Mouse (Mus musculus) kidney, embryonic 15.5 days (tissue): ENCODE measurements around the gene Galnt10. TPM values are rescaled to one million over a fixed set of nuclear protein-coding genes. Genes with fewer than 3 reads are reported as not detected.

ENCODE experiments used
- ATAC-seq: fragments of 200-750 bp; cut with Nextera tagmentation; replicated peaks from 2 replicates; pipeline ENCODE4 v1.8.0; 2017; ENCODE audit warnings: moderate TSS enrichment; ENCODE audit not compliant: low FRiP score
- H3K27ac ChIP-seq: fragments of 300-500 bp; sonication (generic); 2 replicates; pipeline ENCODE4 v1.5.1; 2015; ENCODE audit warnings: mild to moderate bottlenecking, inconsistent platforms
- H3K27me3 ChIP-seq: fragments of 300-500 bp; sonication (generic); 2 replicates; pipeline ENCODE4 v1.6.1; 2015; ENCODE audit warnings: inconsistent platforms
- H3K36me3 ChIP-seq: fragments of 300-500 bp; sonication (generic); 2 replicates; pipeline ENCODE4 v1.6.1; 2015; ENCODE audit warnings: inconsistent platforms
- H3K4me1 ChIP-seq: fragments of 300-500 bp; sonication (generic); 2 replicates; pipeline ENCODE4 v1.6.1; 2015; ENCODE audit warnings: inconsistent platforms
- H3K4me2 ChIP-seq: fragments of 300-500 bp; sonication (generic); 2 replicates; pipeline ENCODE4 v1.6.1; 2015; ENCODE audit warnings: moderate library complexity, mild to moderate bottlenecking, inconsistent platforms
- H3K4me3 ChIP-seq: fragments of 300-500 bp; sonication (generic); replicated peaks from 2 replicates; pipeline ENCODE4 v1.5.1; 2015; ENCODE audit warnings: mild to moderate bottlenecking, inconsistent platforms
- H3K9ac ChIP-seq: fragments of 300-500 bp; sonication (generic); 2 replicates; pipeline ENCODE4 v1.6.1; 2015; ENCODE audit warnings: mild to moderate bottlenecking, inconsistent platforms
- H3K9me3 ChIP-seq: fragments of 300-500 bp; sonication (generic); replicated peaks from 2 replicates; pipeline ENCODE4 v1.6.1; 2016; ENCODE audit warnings: inconsistent platforms
- WGBS: fragments of 180-500 bp; shearing (Covaris S2); methylation state at CpG from one replicate; pipeline ENCODE4 v1.1.7; 2015; ENCODE audit warnings: mixed read lengths; 5-methylcytosine and 5-hydroxymethylcytosine counted together
- polyA plus RNA-seq: library from polyadenylated mRNA; unstranded; fragments of >200 nt; fragmentation: Nextera tagmentation; extraction: Ambion mirVana; gene quantifications from 2 replicates; pipeline ENCODE4 v1.2.1, GENCODE M21; 2015

Gene Galnt10
- polyA plus RNA-seq, 1 experiment from 2014 or later = 23.6 TPM

- H3K4me1 ChIP-seq = peaks cover 33% of the 10 kb centered on the region
- 7% methylated on average over 9 of the region's 9 CpGs for WGBS
- H3K4me2 ChIP-seq = peak overlapping the region; percentile 43; the same call in 1 of the 2 replicates
- no peaks in the 10 kb centered on the region for H3K36me3 ChIP-seq
- peaks cover 99% of the 10 kb centered on the region for H3K27me3 ChIP-seq
- H3K9me3 ChIP-seq = no peaks in the 10 kb centered on the region
- ATAC-seq = no peak
- H3K9ac ChIP-seq = no peak overlapping the region
- peak overlapping the region; percentile 16; the same call in 1 of the 2 replicates for H3K4me3 ChIP-seq
- no peak overlapping the region for H3K27ac ChIP-seq
Measured at GRCm38 (mm10) chr11:57836401-57836800, 191.2 kb downstream of the Galnt10 start.

Other genes starting within 250 kb of the Galnt10 start
- gene Fam114a2, start 126.8 kb upstream of the Galnt10 start, polyA plus RNA-seq = 81.7 and 84.0 TPM in 2 replicates
- gene Mfap3, start 126.8 kb upstream of the Galnt10 start, polyA plus RNA-seq = 46.6 and 50.0 TPM in 2 replicates
- 10.1 and 11.6 TPM in 2 replicates for gene Sap30l, start 156.2 kb downstream of the Galnt10 start, polyA plus RNA-seq
- 0.99 and 5.4 TPM in 2 replicates for gene Hand1, start 187.4 kb downstream of the Galnt10 start, polyA plus RNA-seq